Mouse (Mus musculus): ENCODE measurements around the gene Ctsh. TPM values are rescaled to one million over a fixed set of nuclear protein-coding genes. Genes with fewer than 3 reads are reported as not detected.

The Ctsh gene
- total and polyA plus RNA-seq, 2 experiments: 109 to 551 TPM

DNA sequence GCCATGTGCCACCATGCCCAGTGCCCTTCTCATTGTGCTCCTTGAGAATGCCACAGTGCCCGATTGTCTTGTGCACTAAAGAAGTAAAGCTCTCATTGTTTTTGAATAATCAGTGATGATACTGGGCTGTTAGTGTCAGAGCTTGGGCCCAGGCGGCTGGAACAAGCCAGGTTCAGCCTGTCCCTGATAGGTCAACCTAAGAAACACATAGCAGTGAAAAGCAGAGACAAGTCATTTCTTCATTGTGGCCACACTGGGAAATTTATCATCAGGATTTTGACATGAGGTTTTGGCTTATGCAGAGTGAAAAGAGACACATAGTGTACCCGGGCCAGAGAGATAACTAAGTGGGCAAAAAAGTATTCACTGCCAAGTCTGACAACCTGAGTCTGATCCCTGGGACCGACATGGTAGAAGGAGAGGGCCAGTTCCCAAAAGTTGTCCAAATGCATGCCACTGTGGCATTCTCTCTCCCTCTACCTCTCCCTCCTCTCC is 68.3 kb downstream of the Ctsh start:
- no peak for DNase-seq (ENCODE audit: extremely low read depth, low read depth, low spot score)
- WGBS: 89% methylated on average over 4 of the region's 4 CpGs
- no peaks in the 10 kb centered on the region for H3K36me3 ChIP-seq (ENCODE audit: control insufficient read depth, insufficient read depth, low read length)
- H3K4me1 ChIP-seq (ENCODE audit: control insufficient read depth, insufficient read depth, low read length): no peaks in the 10 kb centered on the region
- no peaks in the 10 kb centered on the region for H3K79me2 ChIP-seq (ENCODE audit: control insufficient read depth, insufficient read depth, low read length)
- no peak overlapping the region for H3K4me3 ChIP-seq (ENCODE audit: insufficient read depth, low read depth, low read length)
- TF ChIP-seq POLR2A (IDR thresholded peaks at IDR 0.05; ENCODE audit: extremely low read depth, insufficient read depth, low read length) (no peak), CTCF (IDR thresholded peaks at IDR 0.05; ENCODE audit: low read depth, low read length) (no peak)
- H3K27me3 ChIP-seq (ENCODE audit: control insufficient read depth, insufficient read depth, low read length): no peaks in the 10 kb centered on the region
- H3K9ac ChIP-seq (ENCODE audit: low read depth, low read length): no peak overlapping the region
- H3K27ac ChIP-seq (replicated peaks; ENCODE audit: insufficient read depth, low read depth, low read length): no peak overlapping the region

DNA sequence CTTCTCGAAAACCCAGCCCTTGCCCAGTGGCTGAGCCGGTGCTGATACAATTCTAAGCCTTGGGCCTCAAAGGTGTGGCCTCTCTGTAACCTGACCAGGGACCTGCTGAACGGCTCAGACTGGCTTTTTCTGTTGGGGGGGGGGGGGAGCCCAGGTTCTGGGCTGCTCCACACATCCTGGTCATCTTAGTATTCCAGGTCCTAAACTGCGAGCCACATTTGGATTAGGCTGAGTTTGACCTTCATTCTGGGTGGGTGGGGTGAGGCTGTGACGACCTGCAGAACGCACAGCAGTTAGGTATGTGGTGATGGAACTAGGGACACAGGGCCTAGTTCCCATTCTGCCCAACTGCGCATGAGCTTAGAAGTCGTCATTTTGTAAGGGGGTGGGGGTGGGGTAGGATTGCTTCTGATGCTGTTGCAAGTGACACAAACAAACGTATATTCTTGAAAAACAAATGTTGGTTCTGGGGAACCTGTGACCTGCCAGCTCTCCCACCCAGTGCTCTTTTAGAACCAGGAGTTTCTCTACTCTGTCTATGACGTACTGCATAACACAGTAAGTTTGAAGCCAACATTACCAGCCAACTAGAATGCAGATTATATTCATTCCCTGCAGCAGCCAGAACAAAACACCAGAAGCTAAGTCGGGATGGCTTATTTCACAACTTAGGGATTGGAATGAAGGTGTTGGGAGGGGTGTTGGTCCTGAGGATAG is 70.4 kb downstream of the Ctsh start:
- H3K27me3 ChIP-seq (ENCODE audit: control insufficient read depth, insufficient read depth, low read length): no peaks in the 10 kb centered on the region
- no peaks in the 10 kb centered on the region for H3K79me2 ChIP-seq (ENCODE audit: control insufficient read depth, insufficient read depth, low read length)
- 71% methylated on average over 11 of the region's 11 CpGs for WGBS
- DNase-seq (ENCODE audit: extremely low read depth, low read depth, low spot score): no peak
- H3K4me1 ChIP-seq (ENCODE audit: control insufficient read depth, insufficient read depth, low read length): no peaks in the 10 kb centered on the region
- no peak for TF ChIP-seq CTCF (IDR thresholded peaks at IDR 0.05; ENCODE audit: low read depth, low read length)
- no peak for TF ChIP-seq POLR2A (IDR thresholded peaks at IDR 0.05; ENCODE audit: extremely low read depth, insufficient read depth, low read length)
- no peak overlapping the region for H3K27ac ChIP-seq (replicated peaks; ENCODE audit: insufficient read depth, low read depth, low read length)
- H3K36me3 ChIP-seq (ENCODE audit: control insufficient read depth, insufficient read depth, low read length): no peaks in the 10 kb centered on the region
- H3K4me3 ChIP-seq (ENCODE audit: insufficient read depth, low read depth, low read length): no peak overlapping the region
- H3K9ac ChIP-seq (ENCODE audit: low read depth, low read length): no peak overlapping the region

DNA sequence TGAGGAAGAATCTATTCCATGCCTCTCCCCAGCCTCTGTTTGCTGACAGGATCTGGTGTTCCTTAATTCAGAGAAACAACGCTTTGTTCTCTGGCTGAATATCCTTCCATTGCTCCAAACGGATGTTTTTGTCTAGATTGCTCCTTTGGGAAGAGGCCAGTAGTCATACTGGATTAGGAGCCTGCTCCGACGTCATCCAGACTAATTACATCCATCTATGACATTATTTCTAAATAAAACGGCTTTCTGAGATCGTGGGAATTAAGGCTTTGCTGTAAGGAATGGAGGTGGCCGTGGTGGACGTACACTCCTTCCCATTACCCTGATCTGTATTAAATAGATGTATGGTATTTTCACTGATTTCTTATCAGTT is 70.9 kb downstream of the Ctsh start:
- Histone ChIP-seq H3K4me1 (ENCODE audit: control insufficient read depth, insufficient read depth, low read length) (no peaks in the 10 kb centered on the region), H3K4me3 (ENCODE audit: insufficient read depth, low read depth, low read length) (no peak overlapping the region), H3K27me3 (ENCODE audit: control insufficient read depth, insufficient read depth, low read length) (no peaks in the 10 kb centered on the region), H3K36me3 (ENCODE audit: control insufficient read depth, insufficient read depth, low read length) (no peaks in the 10 kb centered on the region), H3K79me2 (ENCODE audit: control insufficient read depth, insufficient read depth, low read length) (no peaks in the 10 kb centered on the region), H3K27ac (replicated peaks; ENCODE audit: insufficient read depth, low read depth, low read length) (no peak overlapping the region), H3K9ac (ENCODE audit: low read depth, low read length) (no peak overlapping the region)
- TF ChIP-seq CTCF (IDR thresholded peaks at IDR 0.05; ENCODE audit: low read depth, low read length) (no peak), POLR2A (IDR thresholded peaks at IDR 0.05; ENCODE audit: extremely low read depth, insufficient read depth, low read length) (no peak)
- WGBS: 64% methylated on average over 8 of the region's 8 CpGs
- DNase-seq (ENCODE audit: extremely low read depth, low read depth, low spot score): no peak

Other genes starting within 250 kb of the Ctsh start
- 0.07 and 0.09 TPM in 2 replicates for gene Rasgrf1, start 144.2 kb upstream of the Ctsh start, total RNA-seq (2014; rRNA removed)
- not detected in 2 replicates for gene Rasgrf1, start 144.2 kb upstream of the Ctsh start, polyA plus RNA-seq (2012; rRNA removed)
- gene Morf4l1, start 60.6 kb downstream of the Ctsh start, total RNA-seq (2014; rRNA removed): 144 and 161 TPM in 2 replicates
- 56.1 and 67.4 TPM in 2 replicates for gene Morf4l1, start 60.6 kb downstream of the Ctsh start, polyA plus RNA-seq (2012; rRNA removed)
- gene Adamts7, start 108.9 kb downstream of the Ctsh start, total RNA-seq (2014; rRNA removed): 2.7 and 5.1 TPM in 2 replicates
- gene Adamts7, start 108.9 kb downstream of the Ctsh start, polyA plus RNA-seq (2012; rRNA removed): 11.0 and 21.8 TPM in 2 replicates
- 14.1 and 22.1 TPM in 2 replicates for gene Tbc1d2b, start 216.7 kb downstream of the Ctsh start, total RNA-seq (2014; rRNA removed)
- 12.7 and 16.9 TPM in 2 replicates for gene Tbc1d2b, start 216.7 kb downstream of the Ctsh start, polyA plus RNA-seq (2012; rRNA removed)

Measured in liver, adult 2 months (tissue).